Mouse (Mus musculus) kidney, adult 2 months (tissue): ENCODE measurements around the gene Ermp1. TPM values are rescaled to one million over a fixed set of nuclear protein-coding genes. Genes with fewer than 3 reads are reported as not detected.
"Not testable (repeated sequence)": the region's sequence is repeated elsewhere in the genome, so short reads cannot be mapped to it uniquely, and the experiment has no call there.

Source experiments
- DNase-seq: peaks from one replicate; pipeline ENCODE4 v3.0.0; 2021
- H3K27ac ChIP-seq: fragments of 200-500 bp; 2 replicates; pipeline ENCODE4 v1.5.1; 2012; ENCODE audit warnings: low read depth, low read length, control low read depth, inconsistent platforms; ENCODE audit not compliant: insufficient read depth
- H3K27me3 ChIP-seq: fragments of 200-500 bp; replicated peaks from 2 replicates; pipeline ENCODE4 v1.6.1; 2012; ENCODE audit warnings: mild to moderate bottlenecking, moderate library complexity, low read length, inconsistent platforms; ENCODE audit not compliant: control insufficient read depth, insufficient read depth
- H3K36me3 ChIP-seq: fragments of 200-500 bp; 2 replicates; pipeline ENCODE4 v1.6.1; 2012; ENCODE audit warnings: mild to moderate bottlenecking, moderate library complexity, low read length, inconsistent platforms; ENCODE audit not compliant: control insufficient read depth, insufficient read depth
- H3K4me1 ChIP-seq: fragments of 200-500 bp; 2 replicates; pipeline ENCODE4 v1.6.1; 2011; ENCODE audit warnings: low read length; ENCODE audit not compliant: control insufficient read depth, insufficient read depth
- H3K4me3 ChIP-seq: fragments of 200-500 bp; 2 replicates; pipeline ENCODE4 v1.5.1; 2011; ENCODE audit warnings: mild to moderate bottlenecking, low read depth, low read length, control low read depth; ENCODE audit not compliant: insufficient read depth
- CTCF ChIP-seq: fragments of 200-500 bp; conservative IDR thresholded peaks from 2 replicates; pipeline ENCODE4 v1.5.1; 2011; ENCODE audit warnings: low read depth, mild to moderate bottlenecking, control low read depth, low read length, moderate library complexity, mixed read lengths; ENCODE audit not compliant: insufficient read depth, insufficient read length
- POLR2A ChIP-seq: fragments of 200-500 bp; IDR thresholded peaks from one replicate; pipeline ENCODE4 v1.6.1; 2011; ENCODE audit warnings: low read depth, low read length, control low read depth
- WGBS: fragments of 180-500 bp; shearing (Covaris S2); methylation state at CpG from one replicate; pipeline ENCODE4 v1.1.7; 2018; 5-methylcytosine and 5-hydroxymethylcytosine counted together
- polyA plus RNA-seq: library from polyadenylated mRNA; depleted of rRNA; stranded (reverse); fragments of >200 nt; gene quantifications from 2 replicates; pipeline ENCODE4 v1.2.3, GENCODE M21; 2012

Ermp1 gene
- polyA plus RNA-seq, 1 experiment: 23.9 TPM

DNA sequence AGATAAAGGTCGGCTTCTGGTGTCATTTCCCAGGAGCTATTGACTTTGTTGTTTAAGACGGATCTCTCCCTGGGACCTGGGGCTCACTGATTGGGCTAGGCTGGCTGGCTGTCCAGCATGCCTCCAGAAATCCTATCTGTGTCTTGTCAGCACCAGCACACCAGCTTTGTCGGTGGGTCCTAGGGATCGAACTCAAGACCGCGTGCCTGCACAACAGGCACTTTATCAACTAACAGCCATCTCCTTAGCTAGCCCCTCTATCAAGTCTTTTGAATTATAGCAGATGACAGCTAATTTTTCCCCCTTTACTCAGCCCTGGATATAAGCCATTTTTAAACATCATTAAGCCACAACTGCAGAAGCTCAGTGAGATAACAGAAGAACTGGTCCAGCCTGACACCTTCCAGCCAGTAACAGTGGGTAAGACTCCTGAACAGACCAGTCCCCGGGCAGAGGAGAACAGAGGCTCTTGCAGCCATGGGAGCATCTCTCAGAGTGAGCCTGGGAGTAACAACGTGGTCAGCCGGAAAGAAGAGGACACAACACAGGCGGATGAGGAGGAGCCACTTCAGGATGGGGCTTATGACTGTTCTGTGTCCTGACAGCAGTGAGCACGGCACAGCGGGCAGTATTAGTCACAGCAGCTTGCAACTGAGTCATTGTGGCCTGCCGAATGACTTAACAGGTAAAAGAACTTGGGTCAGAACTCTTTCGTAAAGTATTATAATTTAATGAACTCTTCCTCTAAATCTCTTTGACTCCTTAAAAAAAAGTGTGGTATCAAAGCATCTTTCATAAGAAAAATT lies 44.5 kb downstream of the Ermp1 start:
- Histone ChIP-seq H3K27ac (no peak overlapping the region), H3K36me3 (peaks cover 2% of the 10 kb centered on the region; the same call in 1 of the 2 replicates), H3K4me3 (no peak overlapping the region), H3K27me3 (no peaks in the 10 kb centered on the region), H3K4me1 (no peaks in the 10 kb centered on the region)
- TF ChIP-seq CTCF: no peak
- TF ChIP-seq POLR2A: no peak
- no peak for DNase-seq
- 89% methylated on average over 14 of the region's 14 CpGs for WGBS

GRCm38 (mm10) chr19:29598981-29599380 lies 49.2 kb downstream of the Ermp1 start:
- Histone ChIP-seq H3K27me3 (no peaks in the 10 kb centered on the region), H3K36me3 (peaks cover 2% of the 10 kb centered on the region), H3K4me1 (no peaks in the 10 kb centered on the region), H3K27ac (no peak overlapping the region), H3K4me3 (no peak overlapping the region)
- no peak for TF ChIP-seq CTCF
- no peak for TF ChIP-seq POLR2A
- 60% methylated on average over 5 of the region's 5 CpGs for WGBS
- peak; percentile 22 for DNase-seq

- TF ChIP-seq POLR2A: no peak
- TF ChIP-seq CTCF: peak; percentile 43
- H3K27me3 ChIP-seq: no peaks in the 10 kb centered on the region
- peaks cover 2% of the 10 kb centered on the region for H3K36me3 ChIP-seq
- 99% methylated on average over 2 of the region's 2 CpGs for WGBS
- H3K4me1 ChIP-seq: no peaks in the 10 kb centered on the region
- H3K4me3 ChIP-seq: no peak overlapping the region
- no peak overlapping the region for H3K27ac ChIP-seq
- DNase-seq: peak; percentile 14
Observed at GRCm38 (mm10) chr19:29596985-29597384, 51.2 kb downstream of the Ermp1 start.

- no peak for DNase-seq
- Histone ChIP-seq H3K36me3 (peaks cover 2% of the 10 kb centered on the region), H3K27me3 (no peaks in the 10 kb centered on the region), H3K4me1 (no peaks in the 10 kb centered on the region), H3K27ac (no peak overlapping the region), H3K4me3 (no peak overlapping the region)
- WGBS: 97% methylated on average over 3 of the region's 3 CpGs
- TF ChIP-seq CTCF (no peak), POLR2A (no peak)
Observed at GRCm38 (mm10) chr19:29596276-29596675, 51.9 kb downstream of the Ermp1 start.

- not testable (repeated sequence) for DNase-seq, H3K27me3 ChIP-seq, H3K4me3 ChIP-seq, H3K4me1 ChIP-seq, H3K36me3 ChIP-seq, H3K27ac ChIP-seq
- 75% methylated on average over 3 of the region's 3 CpGs for WGBS
Observed at GRCm38 (mm10) chr19:29593783-29594182, 54.4 kb downstream of the Ermp1 start.

- no peak for DNase-seq
Observed at GRCm38 (mm10) chr19:29583734-29584133, 64.5 kb downstream of the Ermp1 start.

GRCm38 (mm10) chr19:29582439-29582838 lies 65.8 kb downstream of the Ermp1 start:
- Histone ChIP-seq H3K4me1 (no peaks in the 10 kb centered on the region), H3K36me3 (peaks cover 5% of the 10 kb centered on the region), H3K27ac (no peak overlapping the region), H3K27me3 (no peaks in the 10 kb centered on the region), H3K4me3 (no peak overlapping the region)
- DNase-seq: no peak
- no peak for TF ChIP-seq CTCF
- no peak for TF ChIP-seq POLR2A
- WGBS: 97% methylated on average over 2 of the region's 2 CpGs

More at GRCm38 (mm10) chr19:29583734-29584133, 64.5 kb downstream of the Ermp1 start:
- Histone ChIP-seq H3K36me3 (peaks cover 9% of the 10 kb centered on the region), H3K4me3 (no peak overlapping the region), H3K27me3 (no peaks in the 10 kb centered on the region), H3K4me1 (no peaks in the 10 kb centered on the region), H3K27ac (no peak overlapping the region)
- TF ChIP-seq CTCF (no peak), POLR2A (no peak)
- WGBS: 87% methylated on average over 6 of the region's 6 CpGs
